13 mouse cellular contexts compared by ENCODE assay signal in the genomic region with DNA sequence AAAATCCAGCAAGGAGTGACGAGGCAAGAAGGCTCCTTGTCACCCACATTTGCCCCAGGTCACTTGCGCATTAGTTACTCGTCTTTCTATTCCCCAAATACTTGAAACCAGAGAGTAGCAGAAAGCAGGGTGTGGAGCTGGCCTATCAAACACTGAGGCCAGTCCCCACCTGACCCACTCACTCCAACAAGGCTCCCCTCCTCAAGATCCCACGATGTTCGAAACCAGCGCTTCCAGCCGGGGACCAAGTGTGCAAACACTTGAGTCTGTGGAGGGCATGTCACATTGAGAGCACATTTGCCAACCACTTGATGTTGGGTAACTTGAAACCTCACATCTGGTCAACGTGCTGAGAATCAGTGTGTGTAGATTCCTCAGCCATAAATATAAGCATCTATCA.
"Had no signal": no experiment of that assay in that cellular context is flagged by ENCODE, and none has a peak within 500 bp of the region (broad histone marks: within the 10 kb centered on the region; RNA-seq: fewer than 3 reads in every experiment).

No protein-coding gene starts in this region.

- H3K36me3 ChIP-seq: intestine, embryonic 15.5 days; limb, embryonic 15.5 days had no signal

- H3K27me3 ChIP-seq: intestine, embryonic 15.5 days had no signal

- DNase-seq: kidney, adult 11 months; kidney, adult 8-10 months; kidney, postnatal 14 days; layer of hippocampus, adult 9-11 months; liver, postnatal 0 days; midbrain, embryonic 14.5 days; thymus, postnatal 25 days had no signal

- H3K4me2 ChIP-seq: intestine, embryonic 15.5 days; limb, embryonic 15.5 days; liver, embryonic 11.5 days; midbrain, embryonic 11.5 days had no signal

- H3K4me3 ChIP-seq: intestine, embryonic 15.5 days; layer of hippocampus, adult 2 months; limb, embryonic 15.5 days had no signal

- ATAC-seq: intestine, embryonic 15.5 days; liver, postnatal 0 days had no signal

- H3K9ac ChIP-seq: intestine, embryonic 15.5 days; limb, embryonic 15.5 days; liver, embryonic 14.5 days; liver, postnatal 0 days had no signal

- H3K9me3 ChIP-seq: intestine, embryonic 15.5 days; limb, embryonic 15.5 days had no signal

- H3K27ac ChIP-seq: intestine, embryonic 15.5 days; layer of hippocampus, adult 2 months; limb, embryonic 15.5 days; liver, embryonic 14.5 days had no signal
